Mouse (Mus musculus) lung, postnatal 4 days (tissue): ENCODE data around the gene Gm20532.
A peak's percentile ranks its signal among the peaks of the same experiment; 100 is the strongest.

ENCODE experiments used
- DNase-seq, 2 experiments: peaks; one replicate each; pipeline ENCODE4 v3.0.0; 2021

The Gm20532 gene

GRCm38 (mm10) chr2:26574862-26575261, 11.6 kb upstream of the Gm20532 start:
- DNase-seq = no peak

- DNase-seq = no peak
Observed at GRCm38 (mm10) chr2:26575378-26575777, 11.1 kb upstream of the Gm20532 start.

- DNase-seq = peak; percentile 82 to 90
Observed at GRCm38 (mm10) chr2:26575865-26576264, 10.6 kb upstream of the Gm20532 start.

GRCm38 (mm10) chr2:26576462-26576861, 10.0 kb upstream of the Gm20532 start:
- DNase-seq = no peak

- DNase-seq = peak; percentile 75 to 88
Observed at GRCm38 (mm10) chr2:26578369-26578768, 8.1 kb upstream of the Gm20532 start.

GRCm38 (mm10) chr2:26579714-26580113, 6.7 kb upstream of the Gm20532 start, which contains the start of gene Egfl7:
Gene Egfl7 (plus strand): TSS chr2:26580014.
- DNase-seq = peak in 1 of 2 experiments; percentile 18

- DNase-seq = peak; percentile 46 to 75
Observed at GRCm38 (mm10) chr2:26580751-26581150, 5.7 kb upstream of the Gm20532 start.

GRCm38 (mm10) chr2:26582203-26582602, 4.2 kb upstream of the Gm20532 start:
- DNase-seq = peak in 1 of 2 experiments; percentile 58

GRCm38 (mm10) chr2:26582741-26583140, 3.7 kb upstream of the Gm20532 start:
- peak; percentile 41 to 65 for DNase-seq

GRCm38 (mm10) chr2:26583640-26584039, 2.8 kb upstream of the Gm20532 start:
- peak; percentile 84 to 89 for DNase-seq

- no peak for DNase-seq
Observed at GRCm38 (mm10) chr2:26585713-26586112, 726 bp upstream of the Gm20532 start.

- peak in 1 of 2 experiments; percentile 52 for DNase-seq
Observed at GRCm38 (mm10) chr2:26587044-26587405, 586 bp downstream of the Gm20532 start.

- no peak for DNase-seq
Observed at GRCm38 (mm10) chr2:26588573-26588972, 2.1 kb downstream of the Gm20532 start.

GRCm38 (mm10) chr2:26589284-26589683, 2.8 kb downstream of the Gm20532 start:
- no peak for DNase-seq

- DNase-seq = no peak
Observed at GRCm38 (mm10) chr2:26590282-26590681, 3.8 kb downstream of the Gm20532 start.

GRCm38 (mm10) chr2:26590962-26591361, 4.5 kb downstream of the Gm20532 start:
- peak in 1 of 2 experiments; percentile 58 for DNase-seq

- no peak for DNase-seq
Observed at GRCm38 (mm10) chr2:26591416-26591815, 5.0 kb downstream of the Gm20532 start.

- DNase-seq = no peak
Observed at GRCm38 (mm10) chr2:26593211-26594021, 7.0 kb downstream of the Gm20532 start.

- peak; percentile 70 to 80 for DNase-seq
Observed at GRCm38 (mm10) chr2:26594022-26594346, 7.5 kb downstream of the Gm20532 start.

- DNase-seq = no peak
Observed at GRCm38 (mm10) chr2:26594461-26594933, 8.1 kb downstream of the Gm20532 start.

GRCm38 (mm10) chr2:26594934-26595724, 8.7 kb downstream of the Gm20532 start:
- peak; percentile 63 to 65 for DNase-seq

GRCm38 (mm10) chr2:26595725-26596435, 9.4 kb downstream of the Gm20532 start:
- peak in 1 of 2 experiments; percentile 48 for DNase-seq

- no peak for DNase-seq
Observed at GRCm38 (mm10) chr2:26596898-26597297, 10.5 kb downstream of the Gm20532 start.
